Mouse (Mus musculus) gastrocnemius, postnatal 25 days (tissue): ENCODE data around the gene Ranbp9. TPM values are rescaled to one million over a fixed set of nuclear protein-coding genes. Genes with fewer than 3 reads are reported as not detected.

Source experiments
- DNase-seq: peaks from one replicate; pipeline ENCODE4 v3.0.0; 2022
- total RNA-seq, 2 experiments: library from RNA; stranded (reverse); gene quantifications; 1 replicate in 1 of 2; 2 replicates in 1 of 2; pipeline ENCODE4 v1.2.3; 2021

The Ranbp9 gene
- total RNA-seq, 2 experiments from 2014 or later: 34.0 to 38.1 TPM

GRCm38 (mm10) chr13:43450686-43451085, 30.4 kb downstream of the Ranbp9 start:
- DNase-seq: no peak

- DNase-seq: no peak
Measured at GRCm38 (mm10) chr13:43447721-43448120, 33.4 kb downstream of the Ranbp9 start.

- no peak for DNase-seq
Measured at GRCm38 (mm10) chr13:43445754-43446153, 35.3 kb downstream of the Ranbp9 start.

GRCm38 (mm10) chr13:43444717-43445116, 36.4 kb downstream of the Ranbp9 start:
- no peak for DNase-seq

- DNase-seq: no peak
Measured at GRCm38 (mm10) chr13:43443706-43444105, 37.4 kb downstream of the Ranbp9 start.

- DNase-seq: no peak
Measured at GRCm38 (mm10) chr13:43442551-43442950, 38.5 kb downstream of the Ranbp9 start.

- DNase-seq: no peak
Measured at GRCm38 (mm10) chr13:43440376-43440775, 40.7 kb downstream of the Ranbp9 start.

- DNase-seq: no peak
Measured at GRCm38 (mm10) chr13:43433395-43433794, 47.7 kb downstream of the Ranbp9 start.

GRCm38 (mm10) chr13:43428436-43428835, 52.6 kb downstream of the Ranbp9 start:
- DNase-seq: no peak

- DNase-seq: no peak
Measured at GRCm38 (mm10) chr13:43415249-43415648, 65.8 kb downstream of the Ranbp9 start.

- DNase-seq: no peak
Measured at GRCm38 (mm10) chr13:43413611-43414010, 67.5 kb downstream of the Ranbp9 start.

GRCm38 (mm10) chr13:43412311-43412710, 68.8 kb downstream of the Ranbp9 start:
- DNase-seq: no peak

- no peak for DNase-seq
Measured at GRCm38 (mm10) chr13:43399576-43399975, 81.5 kb downstream of the Ranbp9 start.

- DNase-seq: peak; percentile 91
Measured at GRCm38 (mm10) chr13:43398297-43399080, 82.6 kb downstream of the Ranbp9 start, which contains the start of gene Nol7. Gene Nol7, plus strand, starts transcription at chr13:43398390.

- DNase-seq: no peak
Measured at GRCm38 (mm10) chr13:43397700-43398296, 83.3 kb downstream of the Ranbp9 start.

GRCm38 (mm10) chr13:43385321-43385720, 95.8 kb downstream of the Ranbp9 start:
- no peak for DNase-seq

GRCm38 (mm10) chr13:43379989-43380388, 101.1 kb downstream of the Ranbp9 start:
- no peak for DNase-seq

- DNase-seq: no peak
Measured at GRCm38 (mm10) chr13:43374918-43375432, 106.1 kb downstream of the Ranbp9 start.

- no peak for DNase-seq
Measured at GRCm38 (mm10) chr13:43374205-43374604, 106.9 kb downstream of the Ranbp9 start.

- DNase-seq: no peak
Measured at GRCm38 (mm10) chr13:43372892-43373291, 108.2 kb downstream of the Ranbp9 start.

GRCm38 (mm10) chr13:43370063-43370462, 111.0 kb downstream of the Ranbp9 start:
- DNase-seq: no peak

- DNase-seq: no peak
Measured at GRCm38 (mm10) chr13:43365825-43366184, 115.3 kb downstream of the Ranbp9 start.

- DNase-seq: peak; percentile 86
Measured at GRCm38 (mm10) chr13:43364985-43365824, 115.9 kb downstream of the Ranbp9 start, which contains the start of gene Sirt5. Gene Sirt5, plus strand, starts transcription at chr13:43365496.
